Mouse (Mus musculus): ENCODE measurements around the gene Gm9922.
A peak's percentile ranks its signal among the peaks of the same experiment; 100 is the strongest.

Gm9922 gene

DNA sequence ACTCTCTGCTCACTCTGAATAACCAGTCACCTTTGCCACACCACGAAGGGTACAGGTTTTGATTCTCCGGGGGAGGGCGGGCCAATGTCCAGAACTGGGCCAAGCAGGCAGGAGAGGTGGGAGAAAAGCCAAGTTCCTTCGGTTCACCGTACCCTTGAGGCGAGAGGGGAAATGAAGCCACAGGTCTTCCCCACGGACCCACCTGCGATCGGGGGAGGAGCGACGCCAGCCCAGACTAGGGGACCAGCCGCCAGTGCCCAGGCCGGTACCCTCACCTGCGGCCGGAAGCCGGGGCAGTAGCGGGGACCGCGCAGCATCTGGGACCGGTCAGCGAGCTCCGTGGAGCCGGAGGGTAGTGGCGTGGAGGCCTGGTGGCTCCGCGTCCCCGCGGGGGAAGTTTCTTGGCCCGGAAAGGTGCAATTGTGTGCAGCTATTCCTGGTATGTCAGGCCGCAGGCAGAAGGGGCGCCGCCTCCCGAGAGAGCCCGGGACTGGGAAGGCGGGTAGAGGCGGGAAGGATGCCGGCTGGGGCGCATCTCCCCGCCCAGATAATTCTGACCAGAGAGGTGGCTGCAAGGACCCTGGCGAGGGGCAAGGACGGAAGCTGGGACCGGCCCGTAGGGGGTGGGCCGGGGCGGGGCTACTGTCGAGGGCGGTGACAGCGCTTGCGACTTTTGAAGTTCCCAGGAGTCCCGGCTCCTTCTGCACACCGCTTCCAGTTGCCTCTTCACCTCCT is at the start of gene Gm9922, which contains the start of gene Lmo7:
Gene Gm9922 (minus strand): TSS at position 578 of the 735 bp plus-strand sequence.
Gene Lmo7 (plus strand): TSS at position 721 of the 735 bp plus-strand sequence.
- DNase-seq (ENCODE audit: low read depth) = no peak

GRCm38 (mm10) chr14:101778426-101778825 is 48.8 kb upstream of the Gm9922 start:
- DNase-seq (ENCODE audit: low read depth) = no peak

DNA sequence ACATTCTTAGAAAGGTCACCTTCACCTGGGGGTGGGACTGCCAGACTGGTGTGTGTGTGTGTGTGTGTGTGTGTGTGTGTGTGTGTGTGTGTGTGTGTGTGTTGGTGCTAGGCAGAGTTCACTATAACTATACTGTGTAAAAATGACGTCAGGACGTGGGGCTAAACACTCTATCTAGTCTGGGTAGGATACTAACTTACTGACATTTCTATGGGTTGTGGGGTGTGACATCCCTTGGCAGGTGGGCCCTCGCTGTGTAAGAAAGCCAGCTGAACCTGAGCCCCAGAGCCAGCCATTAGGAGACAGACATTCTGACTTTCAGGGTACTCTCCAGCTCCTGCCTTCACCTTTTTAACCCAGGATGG is 47.5 kb upstream of the Gm9922 start:
- DNase-seq (ENCODE audit: low read depth) = no peak

DNA sequence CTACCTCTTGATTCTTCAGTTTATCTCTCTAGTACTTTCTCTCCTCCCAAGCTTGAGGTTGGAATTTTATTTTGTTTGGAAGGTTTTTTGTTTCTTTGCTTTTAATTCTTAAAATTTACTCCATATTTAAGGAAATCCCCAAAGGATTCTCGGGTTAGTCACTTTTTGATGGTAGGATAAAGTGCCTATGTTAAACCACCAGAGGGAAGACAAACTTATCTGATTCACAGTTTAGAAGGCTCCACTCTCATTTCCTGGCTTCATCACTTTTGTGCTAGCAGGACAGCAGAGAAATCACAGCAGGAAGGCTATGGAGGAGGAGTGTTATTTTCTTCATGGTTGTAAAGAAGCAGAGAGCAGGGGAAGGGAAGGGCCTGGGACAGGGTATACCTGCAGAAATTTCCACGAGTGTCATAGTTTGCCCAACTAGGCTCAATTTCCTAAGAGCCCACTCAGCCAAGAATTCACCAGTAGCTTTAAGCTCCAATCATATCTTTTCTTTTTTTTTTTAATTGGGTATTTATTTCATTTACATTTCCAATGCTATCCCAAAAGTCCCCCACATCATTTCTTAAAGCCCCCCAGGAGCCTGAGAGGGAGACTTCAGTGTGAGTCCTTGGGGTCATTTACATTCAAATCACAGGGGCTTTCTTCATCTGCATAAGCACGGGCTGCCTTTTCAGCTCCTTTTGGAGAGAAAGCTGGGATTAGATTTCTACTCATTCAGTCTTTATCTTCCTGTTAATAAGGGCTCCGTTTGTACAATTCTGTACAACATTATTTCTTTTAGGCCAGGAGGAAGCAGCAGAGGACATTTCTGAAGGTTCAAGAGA is 46.9 kb upstream of the Gm9922 start:
- DNase-seq (ENCODE audit: low read depth) = no peak

DNA sequence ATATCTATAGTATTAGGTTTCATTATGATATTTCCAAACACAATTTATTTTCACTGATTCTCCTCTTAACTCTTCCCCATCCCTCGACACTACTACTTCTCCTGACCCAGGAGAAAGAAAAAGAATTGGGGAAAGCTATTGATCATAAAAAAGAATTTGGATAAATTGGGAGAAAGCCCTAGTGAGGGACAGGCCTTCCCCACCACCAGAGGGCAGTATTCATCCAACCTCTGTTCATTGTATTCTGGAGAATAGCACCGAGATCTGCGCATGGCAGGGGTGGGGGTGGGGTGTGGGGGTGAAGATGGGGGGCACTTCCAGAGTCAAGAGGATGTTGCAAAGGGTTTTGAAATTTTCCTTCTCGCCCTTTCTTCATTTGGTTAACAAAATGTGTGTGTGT is 45.0 kb upstream of the Gm9922 start:
- DNase-seq (ENCODE audit: low read depth) = peak; percentile 40

DNA sequence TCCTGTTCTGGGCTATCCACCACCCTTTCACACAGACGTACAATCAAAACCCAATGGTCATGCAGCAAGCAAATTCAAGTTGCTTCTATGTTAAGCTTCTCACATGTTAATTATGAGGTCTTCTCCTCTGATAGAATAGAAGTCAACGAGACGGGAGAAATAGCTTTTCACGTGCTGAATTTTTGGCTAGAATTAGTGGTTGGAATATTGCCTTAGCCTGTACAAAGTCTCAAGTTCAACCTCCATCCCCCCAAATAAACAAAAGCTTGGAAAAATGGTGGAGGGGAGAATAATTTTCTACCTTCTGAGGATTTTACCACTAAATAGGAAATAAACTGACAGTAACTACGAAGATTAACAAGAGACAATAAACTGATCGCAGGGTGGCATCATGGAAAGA is 42.1 kb upstream of the Gm9922 start:
- no peak for DNase-seq (ENCODE audit: low read depth)

DNA sequence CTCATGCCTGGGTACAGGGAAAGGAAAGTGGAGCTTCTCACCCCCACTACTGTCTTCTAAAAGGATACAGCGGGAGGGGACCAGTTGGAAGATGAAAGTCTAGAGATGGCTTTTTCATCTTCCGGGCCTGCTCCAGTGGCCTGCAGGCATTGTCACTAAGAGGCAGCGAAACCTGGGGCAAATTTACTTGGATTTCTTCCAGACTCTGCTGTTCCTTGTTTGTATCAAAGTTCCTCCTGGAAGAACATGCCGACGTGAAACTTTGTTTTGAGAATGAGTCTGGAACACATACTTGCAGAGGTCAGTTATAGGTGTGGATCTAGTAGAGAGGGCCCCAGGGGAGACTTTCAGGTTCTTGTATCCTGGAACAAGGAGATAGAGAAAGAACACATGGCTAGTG is 41.7 kb upstream of the Gm9922 start:
- DNase-seq (ENCODE audit: low read depth) = no peak

DNA sequence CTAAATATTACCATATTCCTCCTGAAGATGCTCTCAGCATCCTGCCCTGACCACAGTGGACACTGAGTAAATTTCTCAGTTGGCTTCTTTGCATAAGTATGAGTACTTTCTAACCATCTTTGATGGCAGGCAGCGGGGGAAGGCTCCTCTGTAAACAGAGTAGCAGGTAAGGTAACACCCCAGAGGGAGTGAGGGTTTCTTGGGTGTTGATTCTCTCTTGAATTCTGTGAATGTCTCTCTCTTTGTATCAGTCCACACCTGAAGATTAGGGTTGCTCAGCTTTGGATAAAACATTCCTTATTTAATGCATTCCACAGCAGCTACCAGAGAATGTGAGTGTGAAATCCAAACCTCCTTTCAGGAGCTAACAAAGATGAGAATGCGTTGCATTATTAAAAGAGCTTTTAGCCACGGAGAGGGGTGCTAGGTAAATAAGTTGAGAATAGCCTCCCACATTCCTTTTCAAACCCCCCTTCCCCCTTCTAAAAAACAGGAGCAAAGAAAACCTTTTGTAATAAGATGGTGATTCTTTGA is 34.2 kb upstream of the Gm9922 start:
- no peak for DNase-seq (ENCODE audit: low read depth)

- DNase-seq (ENCODE audit: low read depth) = peak; percentile 61
These were observed 32.7 kb upstream of the Gm9922 start for GRCm38 (mm10) chr14:101762267-101762666.

DNA sequence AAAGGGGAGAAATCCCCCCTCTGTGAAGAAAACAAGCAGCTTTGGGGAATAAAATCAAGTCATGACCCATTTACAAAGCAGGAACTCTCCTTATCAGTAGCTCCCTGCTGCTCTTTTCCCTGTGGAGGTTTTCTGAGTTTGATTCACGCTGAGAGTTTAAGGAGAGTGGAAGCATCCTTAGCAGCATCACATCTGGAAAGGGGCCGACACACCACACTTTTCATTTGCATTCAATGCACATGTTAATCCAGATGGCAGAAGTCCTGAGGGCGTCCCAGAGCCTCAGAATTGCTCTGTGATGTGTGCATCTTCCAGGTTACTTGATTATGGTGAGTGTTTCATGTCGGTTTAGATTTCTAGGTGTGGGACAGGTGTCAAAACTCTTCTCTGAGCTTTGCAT is 25.8 kb upstream of the Gm9922 start:
- no peak for DNase-seq (ENCODE audit: low read depth)

- DNase-seq (ENCODE audit: low read depth) = no peak
These were observed 21.3 kb upstream of the Gm9922 start for GRCm38 (mm10) chr14:101750910-101751309.

GRCm38 (mm10) chr14:101748436-101748835 is 18.8 kb upstream of the Gm9922 start:
- no peak for DNase-seq (ENCODE audit: low read depth)

DNA sequence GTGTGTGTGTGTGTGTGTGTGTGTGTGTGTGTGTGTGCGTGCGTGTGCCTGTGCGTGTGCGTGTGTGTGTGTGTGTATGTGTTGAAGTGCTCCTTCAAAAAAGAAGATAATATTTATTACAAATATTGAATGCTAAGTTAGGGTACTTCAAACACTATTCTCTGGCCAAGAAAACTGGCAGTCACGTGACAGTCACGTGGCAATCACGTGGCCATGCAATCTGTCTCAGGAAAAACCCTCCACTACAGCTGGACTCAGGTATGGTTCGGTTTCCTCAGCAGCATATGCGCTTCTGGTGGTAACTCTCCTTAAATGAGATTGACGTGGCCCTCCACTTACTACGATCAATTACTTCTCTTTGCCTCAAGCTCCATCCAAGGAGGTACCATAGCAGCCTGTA is 18.2 kb upstream of the Gm9922 start:
- DNase-seq (ENCODE audit: low read depth) = no peak

GRCm38 (mm10) chr14:101746635-101747034 is 17.0 kb upstream of the Gm9922 start:
- DNase-seq (ENCODE audit: low read depth) = no peak

DNA sequence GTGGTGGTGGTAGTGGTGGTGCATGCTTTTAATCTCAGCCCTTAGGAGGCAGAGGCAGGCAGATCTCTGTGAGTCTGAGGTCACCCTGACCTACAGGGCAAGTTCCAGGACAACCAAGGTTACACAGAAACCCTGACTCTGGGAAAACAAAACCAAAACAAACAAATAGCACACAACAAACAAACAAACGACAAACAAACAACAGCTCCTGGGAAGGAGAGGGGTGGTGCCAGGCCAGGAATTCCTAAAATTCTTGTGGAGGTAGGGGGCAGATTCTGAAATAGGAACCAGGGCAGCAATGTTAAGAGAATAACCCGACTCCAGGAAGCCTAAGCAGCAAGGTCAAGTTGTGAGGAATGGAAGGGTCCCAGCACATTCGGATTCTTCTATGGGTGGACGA is 7.9 kb upstream of the Gm9922 start:
- no peak for DNase-seq (ENCODE audit: low read depth)

DNA sequence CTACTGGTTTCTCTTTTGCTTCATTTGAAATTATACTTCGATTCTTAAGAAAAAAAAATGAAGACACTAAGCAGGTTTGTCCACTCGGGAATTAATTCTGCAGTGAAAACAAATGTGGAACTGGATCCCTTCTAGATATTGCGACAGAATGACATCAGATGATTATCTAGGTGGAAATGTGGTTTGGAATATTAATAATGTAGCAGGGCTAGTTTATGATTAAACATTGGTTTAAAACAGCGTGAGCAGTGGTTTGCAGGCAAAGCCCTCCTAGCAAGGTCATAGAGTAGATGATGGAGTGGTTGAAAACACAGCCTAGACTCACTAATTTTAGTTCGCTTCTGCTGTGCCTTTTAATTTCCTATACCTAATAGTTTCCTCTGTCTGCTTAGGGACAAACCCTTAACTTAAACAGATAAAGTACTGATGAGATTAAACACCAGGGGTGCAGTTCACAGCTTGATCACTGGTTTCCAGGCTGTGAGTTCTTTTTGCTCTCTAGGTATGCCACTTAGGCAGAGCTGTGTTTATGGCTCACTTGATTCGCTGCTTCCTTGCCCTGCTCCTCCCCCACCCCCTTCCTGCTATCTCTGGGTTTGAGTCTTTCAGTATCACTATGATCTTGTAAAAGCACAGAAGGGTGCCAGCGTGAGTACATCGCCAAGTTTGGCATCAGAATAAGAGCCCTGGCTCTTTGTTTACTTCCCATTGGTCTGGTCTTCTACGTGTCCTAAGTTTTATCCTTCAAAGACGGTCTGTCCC is 4.1 kb upstream of the Gm9922 start:
- DNase-seq (ENCODE audit: low read depth) = peak; percentile 18

DNA sequence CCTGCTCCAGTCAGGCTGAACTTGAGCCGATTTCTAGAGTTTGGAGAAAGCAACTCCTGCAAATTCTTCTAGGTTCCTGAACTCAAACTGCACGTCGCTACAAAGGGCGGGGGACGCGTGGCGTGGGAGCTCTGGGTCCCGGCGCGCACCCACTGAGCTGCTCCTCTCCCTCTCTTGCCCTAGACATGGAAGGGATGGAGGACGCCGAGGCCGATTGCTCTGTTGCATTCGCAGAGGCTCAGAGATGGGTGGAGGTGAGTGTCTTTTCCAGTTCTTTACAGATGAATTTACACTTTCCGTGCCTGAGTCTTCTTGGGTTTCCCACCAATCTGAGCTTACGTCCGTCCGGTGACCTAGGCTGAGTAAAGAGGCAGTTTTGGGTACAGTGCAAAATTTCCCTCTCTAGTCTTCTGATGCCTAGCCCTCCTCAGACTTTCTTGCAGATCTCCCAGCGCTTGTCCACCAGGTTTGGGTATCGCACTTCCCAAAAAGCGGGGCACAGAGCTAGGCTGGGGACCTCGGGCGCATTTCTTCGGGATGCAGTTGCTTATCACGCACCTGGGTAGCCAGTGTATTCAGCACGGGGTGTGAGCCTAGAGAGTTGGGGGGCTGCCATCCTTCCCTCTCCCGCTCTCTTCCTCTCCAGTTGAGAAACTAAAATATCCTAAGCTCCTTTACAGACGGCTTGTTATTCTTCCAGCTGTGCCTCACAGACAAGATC is 518 bp upstream of the Gm9922 start:
- DNase-seq (ENCODE audit: low read depth) = no peak

GRCm38 (mm10) chr14:101714414-101714813 is 15.2 kb downstream of the Gm9922 start:
- no peak for DNase-seq (ENCODE audit: low read depth)

GRCm38 (mm10) chr14:101707088-101707487 is 22.5 kb downstream of the Gm9922 start:
- no peak for DNase-seq (ENCODE audit: low read depth)

DNA sequence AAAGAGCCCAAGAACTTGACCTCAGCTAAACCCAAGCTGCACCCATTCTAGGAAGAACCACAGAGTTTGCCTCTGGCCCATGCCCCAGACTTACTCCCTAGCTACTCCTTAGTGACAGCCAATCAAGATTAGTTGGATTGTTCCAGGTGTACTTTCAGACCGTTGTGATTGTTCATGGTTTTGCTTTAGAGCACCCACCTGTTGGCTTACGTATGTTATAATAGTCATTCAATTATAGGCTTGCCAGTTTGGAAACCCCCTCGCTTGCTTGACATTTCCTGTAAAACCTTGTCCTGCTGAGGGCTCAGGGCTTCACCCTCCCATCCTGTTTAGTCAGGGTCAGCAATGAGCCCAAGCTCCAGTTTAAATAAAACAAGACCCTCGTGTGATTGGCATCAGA is 25.1 kb downstream of the Gm9922 start:
- no peak for DNase-seq (ENCODE audit: low read depth)

DNA sequence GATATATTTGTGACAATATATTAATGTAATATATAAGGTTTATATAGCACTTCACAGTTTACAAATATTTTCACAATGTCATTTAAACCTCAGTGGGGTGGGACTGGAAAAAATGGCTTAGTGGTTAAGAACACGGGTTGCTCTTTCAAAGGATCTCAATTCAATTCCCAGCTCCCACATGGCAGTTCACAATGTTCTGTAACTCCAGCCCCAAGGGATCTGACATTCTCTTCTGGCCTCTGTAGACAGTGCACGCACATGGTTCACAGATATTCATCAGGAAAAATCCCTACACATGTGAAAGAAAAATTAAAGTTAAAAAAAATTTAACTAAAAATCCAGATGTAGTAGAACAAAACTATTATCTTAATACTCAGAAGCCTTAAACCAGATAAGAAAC is 41.2 kb downstream of the Gm9922 start:
- DNase-seq (ENCODE audit: low read depth) = no peak

DNA sequence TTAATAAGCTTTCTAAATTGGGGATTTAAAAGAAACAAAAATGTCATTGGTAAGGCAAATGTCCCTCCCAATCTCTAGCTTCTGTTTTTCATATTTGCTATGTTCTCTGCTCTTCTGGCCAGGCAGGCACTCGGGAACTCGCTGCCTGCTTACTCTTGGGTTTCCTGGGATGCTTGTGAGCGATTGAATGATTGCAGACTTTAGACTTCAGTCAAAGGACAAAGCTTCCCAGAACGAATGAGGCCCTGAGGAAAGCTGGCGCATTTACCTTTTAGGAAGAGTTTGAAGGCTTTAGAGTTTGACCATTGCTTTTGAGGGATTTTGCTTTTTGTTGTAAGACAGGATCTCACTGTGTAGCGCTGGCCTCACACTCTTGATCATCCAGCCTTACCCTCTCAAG is 41.9 kb downstream of the Gm9922 start:
- DNase-seq (ENCODE audit: low read depth) = no peak

Measured in 416B (cell line).